Mouse (Mus musculus): ENCODE results near the gene Grk6. TPM values are rescaled to one million over a fixed set of nuclear protein-coding genes. Genes with fewer than 3 reads are reported as not detected.

Gene Grk6
- polyA plus RNA-seq, 2 experiments: 22.6 to 26.1 TPM

- H3K9me3 ChIP-seq (ENCODE audit: control insufficient read depth, low read length): no peaks in the 10 kb centered on the region
- no peak overlapping the region for H3K4me3 ChIP-seq (ENCODE audit: insufficient read depth in 1 of 2, low read depth in 2 of 2, low read length in 2 of 2)
- no peak overlapping the region for H3K4me2 ChIP-seq (ENCODE audit: low read depth)
- 63% methylated on average over 11 of the region's 11 CpGs for WGBS (ENCODE audit: insufficient replicate concordance)
- peaks cover 52% of the 10 kb centered on the region for H3K27me3 ChIP-seq (ENCODE audit: control insufficient read depth, insufficient read depth, low read length)
- H3K36me3 ChIP-seq (replicated peaks; ENCODE audit: control insufficient read depth, insufficient read depth, low read depth): no peaks in the 10 kb centered on the region
- TF ChIP-seq CTCF (IDR thresholded peaks at IDR 0.05; ENCODE audit: low read depth) (peak; percentile 30), EP300 (IDR thresholded peaks at IDR 0.05; ENCODE audit: low read depth) (no peak)
- no peak for ATAC-seq (ENCODE audit: insufficient read depth)
- DNase-seq (ENCODE audit: low read depth in 3 of 3, low spot score in 3 of 3): no peak
- H3K9ac ChIP-seq (replicated peaks): no peak overlapping the region
- H3K27ac ChIP-seq: no peak overlapping the region
- H3K4me1 ChIP-seq (replicated peaks; ENCODE audit: control insufficient read depth in 2 of 2, insufficient read depth in 2 of 2, low read length in 1 of 2): 0 out of 4 replicates have a peak, but pooled peaks cover 0 to 3% of the 10 kb centered on the region in 2 experiments
These were observed 29.1 kb downstream of the Grk6 start for GRCm38 (mm10) chr13:55473961-55474360.

GRCm38 (mm10) chr13:55474621-55475069, 29.8 kb downstream of the Grk6 start:
- no peak for TF ChIP-seq EP300 (IDR thresholded peaks at IDR 0.05; ENCODE audit: low read depth)
- no peak for TF ChIP-seq CTCF (IDR thresholded peaks at IDR 0.05; ENCODE audit: low read depth)
- H3K4me2 ChIP-seq (ENCODE audit: low read depth): no peak overlapping the region
- H3K27me3 ChIP-seq (ENCODE audit: control insufficient read depth, insufficient read depth, low read length): peaks cover 48% of the 10 kb centered on the region
- no peak overlapping the region for H3K4me3 ChIP-seq (ENCODE audit: insufficient read depth in 1 of 2, low read depth in 2 of 2, low read length in 2 of 2)
- 40% methylated on average over 5 of the region's 5 CpGs for WGBS (ENCODE audit: insufficient replicate concordance)
- DNase-seq (ENCODE audit: low read depth in 3 of 3, low spot score in 3 of 3) (no peak), ATAC-seq (ENCODE audit: insufficient read depth) (no peak)
- H3K36me3 ChIP-seq (replicated peaks; ENCODE audit: control insufficient read depth, insufficient read depth, low read depth): no peaks in the 10 kb centered on the region
- H3K27ac ChIP-seq: no peak overlapping the region
- no peaks in the 10 kb centered on the region for H3K9me3 ChIP-seq (ENCODE audit: control insufficient read depth, low read length)
- 0 out of 4 replicates have a peak, but pooled peaks cover 0 to 3% of the 10 kb centered on the region in 2 experiments for H3K4me1 ChIP-seq (replicated peaks; ENCODE audit: control insufficient read depth in 2 of 2, insufficient read depth in 2 of 2, low read length in 1 of 2)
- no peak overlapping the region for H3K9ac ChIP-seq (replicated peaks)

GRCm38 (mm10) chr13:55475750-55476149, 30.9 kb downstream of the Grk6 start:
- Histone ChIP-seq H3K4me2 (ENCODE audit: low read depth) (no peak overlapping the region), H3K9ac (replicated peaks) (no peak overlapping the region), H3K4me3 (ENCODE audit: insufficient read depth in 1 of 2, low read depth in 2 of 2, low read length in 2 of 2) (no peak overlapping the region), H3K4me1 (replicated peaks; ENCODE audit: control insufficient read depth in 2 of 2, insufficient read depth in 2 of 2, low read length in 1 of 2) (0 out of 4 replicates have a peak, but pooled peaks cover 0 to 3% of the 10 kb centered on the region in 2 experiments), H3K36me3 (replicated peaks; ENCODE audit: control insufficient read depth, insufficient read depth, low read depth) (no peaks in the 10 kb centered on the region), H3K27ac (no peak overlapping the region), H3K9me3 (ENCODE audit: control insufficient read depth, low read length) (no peaks in the 10 kb centered on the region), H3K27me3 (ENCODE audit: control insufficient read depth, insufficient read depth, low read length) (peaks cover 37% of the 10 kb centered on the region)
- DNase-seq (ENCODE audit: low read depth in 3 of 3, low spot score in 3 of 3): no peak
- WGBS (ENCODE audit: insufficient replicate concordance): 69% methylated on average over 5 of the region's 5 CpGs
- no peak for TF ChIP-seq EP300 (IDR thresholded peaks at IDR 0.05; ENCODE audit: low read depth)
- no peak for TF ChIP-seq CTCF (IDR thresholded peaks at IDR 0.05; ENCODE audit: low read depth)
- ATAC-seq (ENCODE audit: insufficient read depth): no peak

GRCm38 (mm10) chr13:55476256-55476655, 31.4 kb downstream of the Grk6 start:
- 66% methylated on average over 8 of the region's 8 CpGs for WGBS (ENCODE audit: insufficient replicate concordance)
- ATAC-seq (ENCODE audit: insufficient read depth) (no peak), DNase-seq (ENCODE audit: low read depth in 3 of 3, low spot score in 3 of 3) (no peak)
- H3K27me3 ChIP-seq (ENCODE audit: control insufficient read depth, insufficient read depth, low read length): peaks cover 32% of the 10 kb centered on the region
- no peak overlapping the region for H3K9ac ChIP-seq (replicated peaks)
- TF ChIP-seq CTCF (IDR thresholded peaks at IDR 0.05; ENCODE audit: low read depth) (no peak), EP300 (IDR thresholded peaks at IDR 0.05; ENCODE audit: low read depth) (no peak)
- no peak overlapping the region for H3K27ac ChIP-seq
- H3K36me3 ChIP-seq (replicated peaks; ENCODE audit: control insufficient read depth, insufficient read depth, low read depth): no peaks in the 10 kb centered on the region
- 0 out of 4 replicates have a peak, but pooled peaks cover 0 to 3% of the 10 kb centered on the region in 2 experiments for H3K4me1 ChIP-seq (replicated peaks; ENCODE audit: control insufficient read depth in 2 of 2, insufficient read depth in 2 of 2, low read length in 1 of 2)
- H3K4me2 ChIP-seq (ENCODE audit: low read depth): no peak overlapping the region
- H3K4me3 ChIP-seq (ENCODE audit: insufficient read depth in 1 of 2, low read depth in 2 of 2, low read length in 2 of 2): no peak overlapping the region
- H3K9me3 ChIP-seq (ENCODE audit: control insufficient read depth, low read length): no peaks in the 10 kb centered on the region

- Histone ChIP-seq H3K9me3 (ENCODE audit: control insufficient read depth, low read length) (no peaks in the 10 kb centered on the region), H3K27ac (no peak overlapping the region), H3K4me2 (ENCODE audit: low read depth) (no peak overlapping the region), H3K4me3 (ENCODE audit: insufficient read depth in 1 of 2, low read depth in 2 of 2, low read length in 2 of 2) (no peak overlapping the region), H3K9ac (replicated peaks) (no peak overlapping the region), H3K36me3 (replicated peaks; ENCODE audit: control insufficient read depth, insufficient read depth, low read depth) (no peaks in the 10 kb centered on the region), H3K4me1 (replicated peaks; ENCODE audit: control insufficient read depth in 2 of 2, insufficient read depth in 2 of 2, low read length in 1 of 2) (0 out of 4 replicates have a peak, but pooled peaks cover 0 to 3% of the 10 kb centered on the region in 2 experiments), H3K27me3 (ENCODE audit: control insufficient read depth, insufficient read depth, low read length) (peaks cover 20% of the 10 kb centered on the region)
- no peak for ATAC-seq (ENCODE audit: insufficient read depth)
- no peak for DNase-seq (ENCODE audit: low read depth in 3 of 3, low spot score in 3 of 3)
- 57% methylated on average over 16 of the region's 16 CpGs for WGBS (ENCODE audit: insufficient replicate concordance)
- no peak for TF ChIP-seq EP300 (IDR thresholded peaks at IDR 0.05; ENCODE audit: low read depth)
- TF ChIP-seq CTCF (IDR thresholded peaks at IDR 0.05; ENCODE audit: low read depth): no peak
These were observed 32.6 kb downstream of the Grk6 start for GRCm38 (mm10) chr13:55477492-55477891.

Measured in liver, embryonic 14.5 days (tissue).